Mouse (Mus musculus): ENCODE results near the gene Speg.

DNA sequence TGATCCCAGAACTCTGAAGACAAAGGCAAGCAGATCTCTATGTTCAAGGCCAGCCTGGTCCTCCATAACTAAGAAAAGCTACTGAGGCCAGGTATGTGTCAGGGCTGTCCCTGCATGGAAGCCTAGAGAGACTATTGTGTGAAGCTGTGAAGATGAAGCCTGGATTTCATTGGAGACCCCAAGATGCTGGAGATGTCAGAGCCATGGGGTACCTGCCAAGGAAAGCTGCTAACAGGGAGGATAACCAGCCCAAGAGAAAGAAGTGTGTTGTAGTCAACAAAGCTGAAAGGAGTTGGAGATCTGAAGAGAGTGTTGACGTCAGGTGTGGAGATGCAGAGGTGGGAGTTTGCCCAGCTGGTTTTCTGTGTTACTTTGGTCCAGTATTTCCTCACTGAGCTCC is 43.8 kb upstream of the Speg start:
- TF ChIP-seq POLR2A (IDR thresholded peaks at IDR 0.05; ENCODE audit: borderline replicate concordance, extremely low read depth, low read depth, low read length): no peak
- no peak for TF ChIP-seq CTCF (IDR thresholded peaks at IDR 0.05; ENCODE audit: insufficient read depth, low read length)
